Mouse (Mus musculus): ENCODE results near the gene Aprt.

DNA sequence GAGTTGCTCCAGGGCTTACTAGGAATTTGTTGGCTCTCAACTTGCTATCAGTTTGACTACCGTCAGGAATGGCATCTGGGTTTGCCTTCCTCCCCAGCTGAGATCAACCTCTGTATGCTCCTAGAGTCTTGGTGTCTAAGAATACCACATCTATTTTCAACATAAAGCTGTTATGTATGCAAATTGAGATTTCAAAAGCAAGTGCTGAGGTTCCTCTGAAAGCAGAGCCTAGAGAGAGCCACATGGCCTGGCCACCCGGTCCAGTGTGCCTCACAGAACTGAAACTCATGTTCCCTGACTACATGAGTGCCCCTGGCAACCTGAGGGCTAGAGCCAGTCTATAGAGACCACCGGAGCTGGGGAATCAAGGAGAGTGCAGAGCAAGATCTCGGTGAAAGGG, 28.7 kb upstream of the Aprt start:
- no peak for TF ChIP-seq CTCF (IDR thresholded peaks at IDR 0.05; ENCODE audit: low read depth, low read length)
- TF ChIP-seq POLR2A (IDR thresholded peaks at IDR 0.05; ENCODE audit: extremely low read depth, insufficient read depth, low read length), result no peak
